Mouse (Mus musculus) heart, embryonic 10.5 days (tissue): ENCODE measurements around the gene Ccdc9b. TPM values are rescaled to one million over a fixed set of nuclear protein-coding genes. Genes with fewer than 3 reads are reported as not detected.
A peak's percentile ranks its signal among the peaks of the same experiment; 100 is the strongest.

Experiments
- DNase-seq: peaks from one replicate; pipeline ENCODE4 v3.0.0-alpha.2; 2017; ENCODE audit warnings: low spot score
- H3K27ac ChIP-seq: fragments of 300-500 bp; sonication (generic); 2 replicates; pipeline ENCODE4 v1.5.1; 2016; ENCODE audit warnings: mild to moderate bottlenecking
- H3K27me3 ChIP-seq: fragments of 300-500 bp; sonication (generic); 2 replicates; pipeline ENCODE4 v1.6.1; 2016; ENCODE audit warnings: mild to moderate bottlenecking; ENCODE audit not compliant: poor library complexity, insufficient read depth, severe bottlenecking
- H3K36me3 ChIP-seq: fragments of 300-500 bp; sonication (generic); 2 replicates; pipeline ENCODE4 v1.6.1; 2016; ENCODE audit warnings: mild to moderate bottlenecking, moderate library complexity
- H3K4me1 ChIP-seq: fragments of 300-500 bp; sonication (generic); 2 replicates; pipeline ENCODE4 v1.6.1; 2016; ENCODE audit warnings: mild to moderate bottlenecking
- H3K4me3 ChIP-seq: fragments of 300-500 bp; sonication (generic); 2 replicates; pipeline ENCODE4 v1.5.1; 2016; ENCODE audit warnings: mild to moderate bottlenecking, moderate library complexity
- H3K9me3 ChIP-seq: fragments of 300-500 bp; sonication (generic); 2 replicates; pipeline ENCODE4 v1.6.1; 2016; ENCODE audit warnings: mild to moderate bottlenecking, moderate library complexity
- WGBS: fragments of 180-500 bp; shearing (Covaris S2); methylation state at CpG from one replicate; pipeline ENCODE4 v1.1.7; 2016; 5-methylcytosine and 5-hydroxymethylcytosine counted together
- polyA plus RNA-seq: library from polyadenylated mRNA; unstranded; fragments of >200 nt; fragmentation: Nextera tagmentation; extraction: Ambion mirVana; gene quantifications from 2 replicates; pipeline ENCODE4 v1.2.1, GENCODE M21; 2016

Ccdc9b gene
- polyA plus RNA-seq, 1 experiment from 2014 or later, result 0.94 TPM

GRCm38 (mm10) chr2:118789501-118789900 is 27.0 kb upstream of the Ccdc9b start:
- H3K36me3 ChIP-seq, result no peaks in the 10 kb centered on the region
- no peak overlapping the region for H3K4me3 ChIP-seq
- no peak for DNase-seq
- H3K4me1 ChIP-seq, result peaks cover 13% of the 10 kb centered on the region
- peaks cover 75% of the 10 kb centered on the region for H3K27me3 ChIP-seq
- H3K9me3 ChIP-seq, result no peaks in the 10 kb centered on the region
- no peak overlapping the region for H3K27ac ChIP-seq
- WGBS, result 81% methylated on average over 11 of the region's 11 CpGs

GRCm38 (mm10) chr2:118786525-118786924 is 24.1 kb upstream of the Ccdc9b start:
- H3K27ac ChIP-seq, result no peak overlapping the region
- no peaks in the 10 kb centered on the region for H3K36me3 ChIP-seq
- WGBS, result 65% methylated on average over 5 of the region's 5 CpGs
- no peak for DNase-seq
- H3K4me3 ChIP-seq, result no peak overlapping the region
- peaks cover 13% of the 10 kb centered on the region for H3K4me1 ChIP-seq
- H3K27me3 ChIP-seq, result peaks cover 50% of the 10 kb centered on the region
- no peaks in the 10 kb centered on the region for H3K9me3 ChIP-seq

GRCm38 (mm10) chr2:118783663-118784062 is 21.2 kb upstream of the Ccdc9b start:
- Histone ChIP-seq H3K9me3 (no peaks in the 10 kb centered on the region), H3K4me1 (peaks cover 13% of the 10 kb centered on the region), H3K4me3 (no peak overlapping the region), H3K27ac (no peak overlapping the region), H3K27me3 (peaks cover 42% of the 10 kb centered on the region), H3K36me3 (no peaks in the 10 kb centered on the region)
- 88% methylated on average over 7 of the region's 7 CpGs for WGBS
- no peak for DNase-seq

- H3K4me3 ChIP-seq, result no peak overlapping the region
- no peak for DNase-seq
- H3K36me3 ChIP-seq, result no peaks in the 10 kb centered on the region
- H3K27ac ChIP-seq, result no peak overlapping the region
- no peaks in the 10 kb centered on the region for H3K9me3 ChIP-seq
- peaks cover 13% of the 10 kb centered on the region for H3K4me1 ChIP-seq
- peaks cover 38% of the 10 kb centered on the region for H3K27me3 ChIP-seq
- 66% methylated on average over 5 of the region's 5 CpGs for WGBS
Measured at GRCm38 (mm10) chr2:118783093-118783492, 20.6 kb upstream of the Ccdc9b start.

- Histone ChIP-seq H3K27me3 (peaks cover 32% of the 10 kb centered on the region), H3K27ac (no peak overlapping the region), H3K9me3 (no peaks in the 10 kb centered on the region), H3K4me3 (no peak overlapping the region), H3K4me1 (peaks cover 13% of the 10 kb centered on the region), H3K36me3 (no peaks in the 10 kb centered on the region)
- DNase-seq, result no peak
- WGBS, result 42% methylated on average over 4 of the region's 4 CpGs
Measured at GRCm38 (mm10) chr2:118782303-118782702, 19.8 kb upstream of the Ccdc9b start.

- peaks cover 16% of the 10 kb centered on the region for H3K4me1 ChIP-seq
- no peak overlapping the region for H3K4me3 ChIP-seq
- H3K36me3 ChIP-seq, result no peaks in the 10 kb centered on the region
Measured at GRCm38 (mm10) chr2:118781115-118781514, 18.7 kb upstream of the Ccdc9b start.

GRCm38 (mm10) chr2:118779504-118780480 is 17.3 kb upstream of the Ccdc9b start, which contains the start of gene Disp2:
TSS of gene Disp2 (plus strand) at chr2:118779719.
- no peaks in the 10 kb centered on the region for H3K36me3 ChIP-seq
- WGBS, result 10% methylated on average over 39 of the region's 39 CpGs
- DNase-seq, result peak; percentile 96
- H3K4me3 ChIP-seq, result peak within 1 kb of the TSS; percentile 51
- H3K9me3 ChIP-seq, result no peaks in the 10 kb centered on the region
- peak within 1 kb of the TSS; percentile 2; the same call in 1 of the 2 replicates for H3K27ac ChIP-seq
- peaks cover 37% of the 10 kb centered on the region for H3K27me3 ChIP-seq
- H3K4me1 ChIP-seq, result peaks cover 20% of the 10 kb centered on the region

More at GRCm38 (mm10) chr2:118781115-118781514, 18.7 kb upstream of the Ccdc9b start:
- H3K27me3 ChIP-seq, result peaks cover 29% of the 10 kb centered on the region
- no peak for DNase-seq
- WGBS, result 41% methylated on average over 1 of the region's 1 CpGs
- no peaks in the 10 kb centered on the region for H3K9me3 ChIP-seq
- H3K27ac ChIP-seq, result no peak overlapping the region

- peaks cover 20% of the 10 kb centered on the region for H3K4me1 ChIP-seq
- no peak for DNase-seq
Measured at GRCm38 (mm10) chr2:118779065-118779464, 16.6 kb upstream of the Ccdc9b start.

GRCm38 (mm10) chr2:118778418-118778817 is 16.0 kb upstream of the Ccdc9b start:
- no peak for DNase-seq

More at GRCm38 (mm10) chr2:118779065-118779464, 16.6 kb upstream of the Ccdc9b start:
- Histone ChIP-seq H3K4me3 (peak overlapping the region; percentile 51), H3K9me3 (no peaks in the 10 kb centered on the region), H3K36me3 (no peaks in the 10 kb centered on the region), H3K27me3 (peaks cover 37% of the 10 kb centered on the region), H3K27ac (peak overlapping the region; percentile 2; the same call in 1 of the 2 replicates)
- WGBS, result 9% methylated on average over 10 of the region's 10 CpGs

GRCm38 (mm10) chr2:118776295-118776694 is 13.8 kb upstream of the Ccdc9b start:
- 66% methylated on average over 2 of the region's 2 CpGs for WGBS
- Histone ChIP-seq H3K4me3 (no peak overlapping the region), H3K27ac (0 out of 2 replicates have a peak overlapping the region, but pooled peaks have one; percentile 29), H3K9me3 (no peaks in the 10 kb centered on the region), H3K36me3 (no peaks in the 10 kb centered on the region), H3K4me1 (peaks cover 20% of the 10 kb centered on the region), H3K27me3 (peaks cover 40% of the 10 kb centered on the region)
- DNase-seq, result no peak

More at GRCm38 (mm10) chr2:118778418-118778817, 16.0 kb upstream of the Ccdc9b start:
- H3K36me3 ChIP-seq, result no peaks in the 10 kb centered on the region
- WGBS, result 60% methylated on average over 4 of the region's 4 CpGs
- H3K9me3 ChIP-seq, result no peaks in the 10 kb centered on the region
- no peak overlapping the region for H3K4me3 ChIP-seq
- H3K27me3 ChIP-seq, result peaks cover 37% of the 10 kb centered on the region
- H3K27ac ChIP-seq, result no peak overlapping the region
- peaks cover 20% of the 10 kb centered on the region for H3K4me1 ChIP-seq

- Histone ChIP-seq H3K4me1 (peaks cover 20% of the 10 kb centered on the region), H3K9me3 (no peaks in the 10 kb centered on the region), H3K27ac (0 out of 2 replicates have a peak overlapping the region, but pooled peaks have one; percentile 29), H3K4me3 (no peak overlapping the region), H3K27me3 (peaks cover 36% of the 10 kb centered on the region), H3K36me3 (no peaks in the 10 kb centered on the region)
- no peak for DNase-seq
- WGBS, result 52% methylated on average over 3 of the region's 4 CpGs
Measured at GRCm38 (mm10) chr2:118775846-118776245, 13.4 kb upstream of the Ccdc9b start.

- no peak for DNase-seq
- 71% methylated on average over 1 of the region's 1 CpGs for WGBS
- Histone ChIP-seq H3K27ac (no peak overlapping the region), H3K36me3 (no peaks in the 10 kb centered on the region), H3K4me3 (no peak overlapping the region), H3K4me1 (peaks cover 20% of the 10 kb centered on the region), H3K9me3 (no peaks in the 10 kb centered on the region), H3K27me3 (peaks cover 31% of the 10 kb centered on the region)
Measured at GRCm38 (mm10) chr2:118775396-118775795, 12.9 kb upstream of the Ccdc9b start.

- Histone ChIP-seq H3K9me3 (no peaks in the 10 kb centered on the region), H3K27ac (no peak overlapping the region), H3K27me3 (peaks cover 23% of the 10 kb centered on the region), H3K36me3 (no peaks in the 10 kb centered on the region), H3K4me1 (peaks cover 14% of the 10 kb centered on the region), H3K4me3 (no peak overlapping the region)
- DNase-seq, result no peak
- WGBS, result 80% methylated on average over 2 of the region's 2 CpGs
Measured at GRCm38 (mm10) chr2:118774536-118774935, 12.1 kb upstream of the Ccdc9b start.
